Mouse (Mus musculus) MEL (cell line): ENCODE results near the gene Zfp583. TPM values are rescaled to one million over a fixed set of nuclear protein-coding genes. Genes with fewer than 3 reads are reported as not detected.
"Not testable (repeated sequence)": the region's sequence is repeated elsewhere in the genome, so short reads cannot be mapped to it uniquely, and the experiment has no call there.

Source experiments
- DNase-seq: peaks from one replicate; pipeline ENCODE4 v3.0.0; 2011; ENCODE audit warnings: low read depth, low spot score
- H3K27ac ChIP-seq: 2 replicates; pipeline ENCODE4 v1.5.1; 2012; ENCODE audit warnings: low read depth, mild to moderate bottlenecking, control low read depth, low read length, moderate library complexity; ENCODE audit not compliant: control insufficient read depth
- H3K27me3 ChIP-seq, 2 experiments: fragments of 150-350 bp in 1 of 2; sonication (generic) in 1 of 2; 2 replicates each; pipeline ENCODE4 v1.6.1; 2012; ENCODE audit warnings: low read length in 2 of 2, mild to moderate bottlenecking in 2 of 2, improper control_type of control experiment in 1 of 2, moderate library complexity in 1 of 2; ENCODE audit not compliant: insufficient read depth in 2 of 2, control insufficient read depth in 1 of 2
- H3K36me3 ChIP-seq, 2 experiments: 2 replicates each; pipeline ENCODE4 v1.6.1; 2012 to 2014; ENCODE audit warnings: low read length in 2 of 2, improper control_type of control experiment in 1 of 2, inconsistent platforms in 1 of 2, mild to moderate bottlenecking in 1 of 2; ENCODE audit not compliant: insufficient read depth in 2 of 2, control insufficient read depth in 1 of 2
- H3K4me1 ChIP-seq, 2 experiments: fragments of 150-350 bp in 1 of 2; sonication (generic) in 1 of 2; 2 replicates each; pipeline ENCODE4 v1.6.1; 2012; ENCODE audit warnings: low read length in 2 of 2, improper control_type of control experiment in 1 of 2, mild to moderate bottlenecking in 1 of 2; ENCODE audit not compliant: insufficient read depth in 2 of 2, control insufficient read depth in 1 of 2
- H3K4me3 ChIP-seq, 2 experiments: fragments of 150-350 bp in 1 of 2; sonication (generic) in 1 of 2; 2 replicates each; pipeline ENCODE4 v1.5.1; 2012; ENCODE audit warnings: low read depth in 2 of 2, low read length in 2 of 2, mild to moderate bottlenecking in 2 of 2, moderate library complexity in 2 of 2, control low read depth in 1 of 2, improper control_type of control experiment in 1 of 2; ENCODE audit not compliant: control insufficient read depth in 1 of 2, insufficient read depth in 1 of 2
- H3K79me2 ChIP-seq: 2 replicates; pipeline ENCODE4 v1.6.1; 2012; ENCODE audit warnings: mild to moderate bottlenecking, low read length, moderate library complexity; ENCODE audit not compliant: control insufficient read depth, poor library complexity, insufficient read depth
- H3K9ac ChIP-seq: 2 replicates; pipeline ENCODE4 v1.6.1; 2012; ENCODE audit warnings: low read depth, mild to moderate bottlenecking, control low read depth, low read length, moderate library complexity; ENCODE audit not compliant: control insufficient read depth, poor library complexity, severe bottlenecking
- H3K9me3 ChIP-seq: fragments of 150-350 bp; sonication (generic); replicated peaks from 2 replicates; pipeline ENCODE4 v1.6.1; 2012; ENCODE audit warnings: mild to moderate bottlenecking, low read length, improper control_type of control experiment, moderate library complexity; ENCODE audit not compliant: insufficient read depth
- CHD1 ChIP-seq: IDR thresholded peaks from 2 replicates; pipeline ENCODE4 v1.6.1; 2012; ENCODE audit warnings: low read depth, mild to moderate bottlenecking, inconsistent platforms, low read length, improper control_type of control experiment
- CHD2 ChIP-seq: IDR thresholded peaks from 2 replicates; pipeline ENCODE4 v1.6.1; 2011; ENCODE audit warnings: low read length, improper control_type of control experiment
- CTCF ChIP-seq, 3 experiments: IDR thresholded peaks in 2 of 3; conservative IDR thresholded peaks in 1 of 3; 2 replicates each; pipeline ENCODE4 v1.5.1; 2011 to 2012; ENCODE audit warnings: low read length in 3 of 3, low read depth in 2 of 3, mild to moderate bottlenecking in 2 of 3, improper control_type of control experiment in 1 of 3, inconsistent platforms in 1 of 3, mixed read lengths in 1 of 3, moderate library complexity in 1 of 3; ENCODE audit not compliant: control insufficient read depth in 1 of 3, insufficient read depth in 1 of 3, poor library complexity in 1 of 3, severe bottlenecking in 1 of 3
- E2F4 ChIP-seq: IDR thresholded peaks from 2 replicates; pipeline ENCODE4 v1.6.1; 2011; ENCODE audit warnings: low read depth, low read length, improper control_type of control experiment, borderline replicate concordance
- ETS1 ChIP-seq: IDR thresholded peaks from 2 replicates; pipeline ENCODE4 v1.6.1; 2012; ENCODE audit warnings: low read depth, mild to moderate bottlenecking, inconsistent platforms, low read length, improper control_type of control experiment, moderate library complexity
- GABPA ChIP-seq: IDR thresholded peaks from 2 replicates; pipeline ENCODE4 v1.6.1; 2012; ENCODE audit warnings: low read depth, mild to moderate bottlenecking, inconsistent platforms, low read length, improper control_type of control experiment, moderate library complexity
- HCFC1 ChIP-seq: IDR thresholded peaks from 2 replicates; pipeline ENCODE4 v1.6.1; 2012; ENCODE audit warnings: low read depth, mild to moderate bottlenecking, inconsistent platforms, low read length, improper control_type of control experiment, moderate library complexity
- MAX ChIP-seq: IDR thresholded peaks from 2 replicates; pipeline ENCODE4 v1.6.1; 2011; ENCODE audit warnings: low read length, improper control_type of control experiment
- MEF2A ChIP-seq: IDR thresholded peaks from 2 replicates; pipeline ENCODE4 v1.6.1; 2014; ENCODE audit warnings: low read depth, mild to moderate bottlenecking, inconsistent platforms, low read length, improper control_type of control experiment; ENCODE audit not compliant: poor library complexity, insufficient replicate concordance, severe bottlenecking; ENCODE audit errors: extremely low read depth
- MYB ChIP-seq: IDR thresholded peaks from 2 replicates; pipeline ENCODE4 v1.6.1; 2011; ENCODE audit warnings: mild to moderate bottlenecking, low read depth, low read length, improper control_type of control experiment
- MYC ChIP-seq: IDR thresholded peaks from 2 replicates; pipeline ENCODE4 v1.6.1; 2011; ENCODE audit warnings: low read depth, mild to moderate bottlenecking, low read length, improper control_type of control experiment, moderate library complexity
- POLR2A ChIP-seq, 2 experiments: IDR thresholded peaks; 2 replicates each; pipeline ENCODE4 v1.6.1; 2011 to 2012; ENCODE audit warnings: low read length in 2 of 2, mild to moderate bottlenecking in 2 of 2, control low read depth in 1 of 2, improper control_type of control experiment in 1 of 2, low read depth in 1 of 2, moderate library complexity in 1 of 2; ENCODE audit not compliant: control insufficient read depth in 1 of 2, insufficient read depth in 1 of 2, poor library complexity in 1 of 2
- RAD21 ChIP-seq: IDR thresholded peaks from 2 replicates; pipeline ENCODE4 v1.6.1; 2011; ENCODE audit warnings: mild to moderate bottlenecking, low read depth, low read length, improper control_type of control experiment
- TBP ChIP-seq: IDR thresholded peaks from 2 replicates; pipeline ENCODE4 v1.8.0; 2011; ENCODE audit warnings: low read depth, low read length, improper control_type of control experiment
- TCF12 ChIP-seq: IDR thresholded peaks from 2 replicates; pipeline ENCODE4 v1.6.1; 2014; ENCODE audit warnings: low read depth, mild to moderate bottlenecking, inconsistent platforms, low read length, improper control_type of control experiment, moderate library complexity
- USF1 ChIP-seq: IDR thresholded peaks from 2 replicates; pipeline ENCODE4 v1.6.1; 2014; ENCODE audit warnings: low read depth, mild to moderate bottlenecking, inconsistent platforms, low read length, improper control_type of control experiment, moderate library complexity
- USF2 ChIP-seq, 2 experiments: IDR thresholded peaks; 2 replicates each; pipeline ENCODE4 v1.6.1; 2011 to 2012; ENCODE audit warnings: improper control_type of control experiment in 2 of 2, low read length in 2 of 2, borderline replicate concordance in 1 of 2, inconsistent platforms in 1 of 2, low read depth in 1 of 2, mild to moderate bottlenecking in 1 of 2; ENCODE audit not compliant: insufficient read depth in 1 of 2
- ZC3H11A ChIP-seq: IDR thresholded peaks from 2 replicates; pipeline ENCODE4 v1.6.1; 2012; ENCODE audit warnings: low read depth, mild to moderate bottlenecking, inconsistent platforms, low read length, improper control_type of control experiment
- ZKSCAN1 ChIP-seq: IDR thresholded peaks from 2 replicates; pipeline ENCODE4 v1.6.1; 2012; ENCODE audit warnings: low read depth, mild to moderate bottlenecking, inconsistent platforms, low read length, improper control_type of control experiment, moderate library complexity
- ZNF384 ChIP-seq: IDR thresholded peaks from 2 replicates; pipeline ENCODE4 v1.6.1; 2012; ENCODE audit warnings: low read depth, mild to moderate bottlenecking, inconsistent platforms, low read length, improper control_type of control experiment
- polyA plus RNA-seq, 2 experiments: library from polyadenylated mRNA; stranded (reverse) in 1 of 2; unstranded in 1 of 2; fragments of >175 nt in 1 of 2; fragments of >200 nt in 1 of 2; gene quantifications; 2 replicates each; pipeline versions ENCODE4 v1.2.1 to v1.2.4; 2012; ENCODE audit warnings: low replicate concordance in 2 of 2, low read depth in 1 of 2; ENCODE audit not compliant: insufficient read length in 2 of 2, insufficient read depth in 1 of 2, missing spikeins in 1 of 2
- total RNA-seq: library from RNA; depleted of rRNA; stranded (reverse); fragments of 300-350 nt; gene quantifications from 2 replicates; pipeline ENCODE4 v1.2.3, GENCODE M21; 2012

Zfp583 gene
- total and polyA plus RNA-seq, 3 experiments: not detected

DNA sequence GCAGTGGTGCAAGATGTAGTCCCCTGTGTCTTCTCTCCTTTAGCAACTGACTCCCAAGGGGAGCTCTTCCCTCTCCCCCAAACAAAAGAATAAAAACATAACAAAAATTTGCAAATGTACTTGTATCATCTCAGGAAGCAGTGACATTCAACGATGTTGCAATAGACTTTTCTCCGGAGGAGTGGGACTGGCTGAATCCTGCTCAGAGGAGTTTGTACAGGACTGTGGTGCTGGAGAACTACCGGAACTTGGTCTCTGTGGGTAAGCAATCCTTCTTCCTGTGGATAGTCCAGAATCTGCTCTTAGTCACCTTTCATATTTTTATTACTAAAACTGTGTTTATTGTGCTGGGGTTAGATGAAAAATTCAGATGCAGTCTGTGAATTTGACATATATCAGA lies 41.9 kb upstream of the Zfp583 start:
- H3K79me2 ChIP-seq: no peaks in the 10 kb centered on the region
- no peak overlapping the region for H3K9ac ChIP-seq
- H3K27me3 ChIP-seq: no peaks in the 10 kb centered on the region
- no peaks in the 10 kb centered on the region for H3K4me1 ChIP-seq
- DNase-seq: no peak
- H3K9me3 ChIP-seq: no peaks in the 10 kb centered on the region
- no peak overlapping the region for H3K4me3 ChIP-seq
- TF ChIP-seq HCFC1 (no peak), USF2 (IDR thresholded peaks at IDR 0.05; ENCODE audit: borderline replicate concordance in 1 of 2, insufficient read depth in 1 of 2, low read depth in 1 of 2, low read length in 2 of 2) (no peak), MAX (no peak), CHD2 (no peak), USF1 (no peak), ZNF384 (no peak), MYB (no peak), MYC (no peak)
- H3K36me3 ChIP-seq: no peaks in the 10 kb centered on the region
- H3K27ac ChIP-seq: no peak overlapping the region

DNA sequence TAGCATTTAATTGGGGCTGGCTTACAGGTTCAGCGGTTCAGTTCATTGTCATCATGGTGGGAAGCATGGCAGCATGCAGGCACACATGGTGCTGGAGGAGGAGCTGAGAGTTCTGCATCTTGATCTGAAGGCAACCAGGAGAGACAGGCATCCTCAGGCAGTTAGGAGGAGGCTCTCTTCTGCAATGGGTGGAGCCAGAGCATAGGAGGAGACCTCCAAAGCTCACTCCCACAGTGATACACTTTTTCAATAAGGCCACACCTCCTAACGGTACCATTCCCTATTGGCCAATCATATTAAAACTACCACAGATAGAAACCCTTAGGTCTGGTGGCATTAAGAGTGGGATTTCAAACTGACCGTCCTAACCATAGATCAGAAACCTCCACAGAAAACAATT lies 38.4 kb upstream of the Zfp583 start:
- TF ChIP-seq GABPA: no peak
- TF ChIP-seq MEF2A: no peak
- no peak for TF ChIP-seq RAD21
- no peak for TF ChIP-seq CHD1
- TF ChIP-seq E2F4: no peak
- no peak for TF ChIP-seq ZC3H11A
- TF ChIP-seq MYC: no peak
- no peak for TF ChIP-seq ZKSCAN1
- no peak for TF ChIP-seq ZNF384
- TF ChIP-seq MYB: no peak
- no peak for TF ChIP-seq TBP
- TF ChIP-seq CTCF (IDR thresholded peaks at IDR 0.05 in 2 of 3, conservative IDR thresholded peaks at IDR 0.05 in 1 of 3; ENCODE audit: control insufficient read depth in 1 of 3, insufficient read depth in 1 of 3, low read depth in 2 of 3, low read length in 3 of 3, poor library complexity in 1 of 3, severe bottlenecking in 1 of 3): no peak
- no peak for TF ChIP-seq USF1
- no peak for TF ChIP-seq TCF12
- no peak for TF ChIP-seq ETS1
- TF ChIP-seq POLR2A (IDR thresholded peaks at IDR 0.05; ENCODE audit: control insufficient read depth in 1 of 2, insufficient read depth in 1 of 2, low read depth in 1 of 2, low read length in 2 of 2, poor library complexity in 1 of 2): no peak
- TF ChIP-seq, all 39 proteins: peak for 0

DNA sequence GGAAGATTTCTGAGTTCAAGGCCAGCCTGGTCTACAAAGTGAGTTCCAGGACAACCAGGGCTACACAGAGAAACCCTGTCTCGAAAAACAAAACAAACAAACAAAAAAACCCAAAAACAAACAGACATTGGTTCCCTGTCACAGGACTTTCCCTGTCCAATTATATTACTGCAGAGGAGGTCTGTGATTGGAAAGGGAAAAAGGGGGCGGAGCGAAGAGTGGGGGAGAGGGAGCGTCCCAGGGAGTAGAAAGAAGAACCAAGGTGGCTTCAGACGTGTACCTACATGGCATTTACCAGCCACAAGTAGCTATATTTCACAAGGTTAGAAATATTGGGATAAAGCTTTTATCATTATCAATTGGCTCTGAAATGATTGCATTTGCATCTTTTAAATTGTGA lies 37.1 kb upstream of the Zfp583 start:
- not testable (repeated sequence) for H3K4me1 ChIP-seq, H3K4me3 ChIP-seq, H3K27ac ChIP-seq, H3K36me3 ChIP-seq, H3K9ac ChIP-seq, H3K9me3 ChIP-seq, H3K27me3 ChIP-seq, H3K79me2 ChIP-seq, DNase-seq

More for the DNA sequence above, 38.4 kb upstream of the Zfp583 start:
- no peak overlapping the region for H3K27ac ChIP-seq
- no peaks in the 10 kb centered on the region for H3K79me2 ChIP-seq
- no peak for DNase-seq
- H3K27me3 ChIP-seq: no peaks in the 10 kb centered on the region
- no peak overlapping the region for H3K9ac ChIP-seq
- H3K4me1 ChIP-seq: no peaks in the 10 kb centered on the region; a peak in 1 of 4 replicates
- no peak overlapping the region for H3K4me3 ChIP-seq
- no peaks in the 10 kb centered on the region for H3K9me3 ChIP-seq
- H3K36me3 ChIP-seq: peaks cover 0 to under 1% of the 10 kb centered on the region in 2 experiments; a peak in 1 of 4 replicates
